Mouse (Mus musculus) CH12.LX (cell line): ENCODE data around the gene Tanc1. TPM values are rescaled to one million over a fixed set of nuclear protein-coding genes. Genes with fewer than 3 reads are reported as not detected.

Experiments used
- DNase-seq: peaks from one replicate; pipeline ENCODE4 v3.0.0-alpha.2; 2013; ENCODE audit errors: extremely low read depth
- H3K27ac ChIP-seq: 2 replicates; pipeline ENCODE4 v1.5.1; 2012; ENCODE audit warnings: low read depth, mild to moderate bottlenecking, control low read depth, moderate library complexity; ENCODE audit not compliant: insufficient read depth
- H3K27me3 ChIP-seq: replicated peaks from 2 replicates; pipeline ENCODE3; 2012; ENCODE audit warnings: inconsistent platforms
- H3K36me3 ChIP-seq, 2 experiments: replicated peaks in 1 of 2; 2 replicates each; pipeline versions ENCODE3 to v1.6.1; 2012; ENCODE audit warnings: inconsistent platforms in 1 of 2, low read length in 1 of 2, mild to moderate bottlenecking in 1 of 2, mixed read lengths in 1 of 2, moderate library complexity in 1 of 2; ENCODE audit not compliant: control insufficient read depth in 1 of 2, insufficient read depth in 1 of 2
- H3K4me1 ChIP-seq, 2 experiments: 2 replicates each; pipeline ENCODE4 v1.6.1; 2012; ENCODE audit warnings: inconsistent platforms in 1 of 2, moderate library complexity in 1 of 2; ENCODE audit not compliant: insufficient read depth in 2 of 2, control insufficient read depth in 1 of 2
- H3K4me2 ChIP-seq: 2 replicates; pipeline ENCODE4 v1.6.1; 2012; ENCODE audit warnings: low read depth, mild to moderate bottlenecking, control low read depth; ENCODE audit not compliant: poor library complexity, insufficient read depth, severe bottlenecking
- H3K4me3 ChIP-seq, 3 experiments: fragments of 150-350 bp in 1 of 3; sonication (generic) in 1 of 3; replicated peaks in 1 of 3; 2 replicates each; pipeline versions ENCODE3 to v1.5.1; 2011 to 2012; ENCODE audit warnings: low read depth in 2 of 3, low read length in 2 of 3, mild to moderate bottlenecking in 2 of 3, moderate library complexity in 2 of 3, control low read depth in 1 of 3, improper control_type of control experiment in 1 of 3, inconsistent platforms in 1 of 3, mixed read lengths in 1 of 3; ENCODE audit not compliant: poor library complexity in 1 of 3
- H3K79me2 ChIP-seq: replicated peaks from 2 replicates; pipeline ENCODE4 v1.6.1; 2012; ENCODE audit warnings: mild to moderate bottlenecking, moderate library complexity; ENCODE audit not compliant: control insufficient read depth, poor library complexity, insufficient read depth, severe bottlenecking; ENCODE audit errors: extremely low read depth
- H3K9ac ChIP-seq: 2 replicates; pipeline ENCODE4 v1.6.1; 2012; ENCODE audit warnings: low read depth, mild to moderate bottlenecking, control low read depth, moderate library complexity; ENCODE audit not compliant: insufficient read depth
- H3K9me3 ChIP-seq: replicated peaks from 2 replicates; pipeline ENCODE3; 2012; ENCODE audit warnings: low read length, inconsistent platforms, mixed read lengths
- CHD2 ChIP-seq: IDR thresholded peaks from 2 replicates; pipeline ENCODE4 v1.6.1; 2011; ENCODE audit warnings: low read length, improper control_type of control experiment
- E2F4 ChIP-seq: IDR thresholded peaks from 2 replicates; pipeline ENCODE4 v1.6.1; 2011; ENCODE audit warnings: low read depth, low read length, improper control_type of control experiment; ENCODE audit not compliant: insufficient replicate concordance
- EP300 ChIP-seq: IDR thresholded peaks from 2 replicates; pipeline ENCODE4 v1.6.1; 2011; ENCODE audit warnings: low read length, improper control_type of control experiment
- ETS1 ChIP-seq: conservative IDR thresholded peaks from 2 replicates; pipeline ENCODE4 v1.6.1; 2012; ENCODE audit warnings: low read depth, mild to moderate bottlenecking, inconsistent platforms, low read length, improper control_type of control experiment, moderate library complexity
- IRF4 ChIP-seq: IDR thresholded peaks from 2 replicates; pipeline ENCODE4 v1.6.1; 2014; ENCODE audit warnings: low read depth, mild to moderate bottlenecking, inconsistent platforms, low read length, improper control_type of control experiment
- JUN ChIP-seq: IDR thresholded peaks from 2 replicates; pipeline ENCODE4 v1.6.1; 2011; ENCODE audit warnings: low read depth, mild to moderate bottlenecking, low read length, improper control_type of control experiment, moderate library complexity; ENCODE audit not compliant: insufficient read depth
- JUND ChIP-seq: conservative IDR thresholded peaks from 2 replicates; pipeline ENCODE4 v1.6.1; 2011; ENCODE audit warnings: low read depth, low read length, improper control_type of control experiment
- KAT2A ChIP-seq: IDR thresholded peaks from 2 replicates; pipeline ENCODE4 v1.6.1; 2012; ENCODE audit warnings: low read length, improper control_type of control experiment, inconsistent platforms; ENCODE audit not compliant: insufficient replicate concordance
- MAFK ChIP-seq: IDR thresholded peaks from 2 replicates; pipeline ENCODE4 v1.6.1; 2011; ENCODE audit warnings: low read length, improper control_type of control experiment; ENCODE audit not compliant: insufficient replicate concordance
- MAZ ChIP-seq: IDR thresholded peaks from 2 replicates; pipeline ENCODE4 v1.6.1; 2012; ENCODE audit warnings: low read depth, mild to moderate bottlenecking, inconsistent platforms, low read length, improper control_type of control experiment, moderate library complexity
- MXI1 ChIP-seq: IDR thresholded peaks from 2 replicates; pipeline ENCODE4 v1.6.1; 2011; ENCODE audit warnings: mild to moderate bottlenecking, low read depth, low read length, improper control_type of control experiment
- NELFE ChIP-seq: IDR thresholded peaks from 2 replicates; pipeline ENCODE4 v1.6.1; 2011; ENCODE audit warnings: low read depth, low read length, improper control_type of control experiment
- POLR2AphosphoS2 ChIP-seq: IDR thresholded peaks from 2 replicates; pipeline ENCODE4 v1.6.1; 2011; ENCODE audit warnings: low read depth, low read length, improper control_type of control experiment
- RAD21 ChIP-seq: IDR thresholded peaks from 2 replicates; pipeline ENCODE4 v1.6.1; 2011; ENCODE audit warnings: low read depth, mild to moderate bottlenecking, low read length, improper control_type of control experiment, moderate library complexity
- TBP ChIP-seq: conservative IDR thresholded peaks from 2 replicates; pipeline ENCODE4 v1.6.1; 2011; ENCODE audit warnings: low read depth, low read length, improper control_type of control experiment
- TCF12 ChIP-seq: IDR thresholded peaks from 2 replicates; pipeline ENCODE4 v1.6.1; 2014; ENCODE audit warnings: low read depth, mild to moderate bottlenecking, inconsistent platforms, low read length, improper control_type of control experiment
- UBTF ChIP-seq: IDR thresholded peaks from 2 replicates; pipeline ENCODE4 v1.6.1; 2012; ENCODE audit warnings: low read depth, mild to moderate bottlenecking, inconsistent platforms, low read length, improper control_type of control experiment, moderate library complexity
- USF1 ChIP-seq: IDR thresholded peaks from 2 replicates; pipeline ENCODE4 v1.6.1; 2014; ENCODE audit warnings: low read depth, mild to moderate bottlenecking, inconsistent platforms, low read length, improper control_type of control experiment
- ZC3H11A ChIP-seq: IDR thresholded peaks from 2 replicates; pipeline ENCODE4 v1.6.1; 2012; ENCODE audit warnings: low read depth, mild to moderate bottlenecking, inconsistent platforms, low read length, improper control_type of control experiment
- ZKSCAN1 ChIP-seq: IDR thresholded peaks from 2 replicates; pipeline ENCODE4 v1.6.1; 2012; ENCODE audit warnings: low read depth, inconsistent platforms, low read length, improper control_type of control experiment, borderline replicate concordance
- ZMIZ1 ChIP-seq: IDR thresholded peaks from 2 replicates; pipeline ENCODE4 v1.6.1; 2012; ENCODE audit warnings: low read depth, mild to moderate bottlenecking, inconsistent platforms, low read length, improper control_type of control experiment
- dilution Hi-C: fragments of 300-500 bp; cut with MboI; formaldehyde crosslinking; loops from 2 replicates; pipeline ENCODE4 v1.14.3; 2020; ENCODE audit warnings: low sequenced_read_pairs; ENCODE audit not compliant: extremely low pct_unique_long_range_greater_than_20kb, extremely low pct_ligation_motif_present
- in situ Hi-C: fragments of 300-500 bp; cut with MboI; formaldehyde crosslinking; loops from 3 replicates; pipeline ENCODE4 v1.14.3; 2019; ENCODE audit warnings: low sequenced_read_pairs, low pct_ligation_motif_present, low pct_unique_long_range_greater_than_20kb, mixed read lengths
- polyA plus RNA-seq: library from polyadenylated mRNA; unstranded; fragments of >175 nt; gene quantifications from 2 replicates; pipeline ENCODE4 v1.2.1, GENCODE M21; 2012; ENCODE audit warnings: low read depth; ENCODE audit not compliant: insufficient read length
- total RNA-seq, 2 experiments: library from RNA; depleted of rRNA; stranded (reverse); fragments of 300-350 nt in 1 of 2; fragments of >200 nt in 1 of 2; gene quantifications; 2 replicates each; pipeline ENCODE4 v1.2.3; 2012 to 2014

The Tanc1 gene
- 0.08 TPM in 1 of 2 replicates, not detected in the other for total RNA-seq (2012; rRNA removed)
- total RNA-seq (2014; rRNA removed): 0.08 TPM in 1 of 2 replicates, not detected in the other
- 0.21 and 0.26 TPM in 2 replicates for polyA plus RNA-seq

DNA sequence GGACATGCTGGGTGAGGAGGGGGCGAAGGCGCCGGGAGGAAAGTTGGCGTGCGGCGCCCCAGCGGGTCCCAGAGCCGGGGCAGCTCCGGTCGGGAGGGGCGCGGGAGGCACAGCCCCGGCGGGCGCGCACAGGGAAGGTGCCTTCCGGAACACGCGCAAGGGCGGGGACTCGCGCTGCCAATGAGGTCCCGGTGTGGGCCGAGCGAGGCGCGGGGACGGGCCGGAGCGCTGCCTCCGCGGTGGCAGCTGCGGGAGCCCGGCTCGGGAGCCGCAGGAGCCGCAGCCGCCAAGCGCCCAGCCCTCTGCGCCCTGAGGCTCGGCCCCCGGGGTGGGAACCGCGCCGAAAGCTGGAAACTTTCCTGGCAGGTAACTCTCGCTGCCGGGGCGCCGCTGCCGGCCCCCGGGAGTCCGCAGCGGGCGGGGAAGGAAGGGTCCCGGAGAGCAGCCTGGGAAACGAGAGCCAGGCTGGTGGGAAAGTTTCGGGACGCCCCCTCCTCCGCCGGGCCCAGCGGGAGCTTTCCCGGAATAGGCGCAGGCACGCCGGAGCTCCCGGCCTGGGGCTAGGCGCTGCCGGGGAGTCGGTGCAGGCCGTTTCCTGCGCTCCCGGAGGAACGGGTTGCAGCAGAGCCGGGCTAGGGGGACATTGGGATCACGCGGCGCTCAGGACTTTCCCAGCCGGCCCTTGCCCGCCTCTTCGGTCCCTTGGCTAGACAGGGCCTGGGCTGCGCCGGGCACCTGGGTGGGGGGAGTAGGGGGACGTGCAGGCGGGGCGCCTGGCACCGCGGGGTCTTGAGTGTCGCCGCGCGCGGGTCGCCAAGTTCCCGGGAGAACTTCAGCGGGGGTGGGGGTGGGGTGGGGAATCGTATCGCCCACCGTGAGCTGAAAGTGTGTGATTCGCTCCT is at the start of gene Tanc1:
TSS of gene Tanc1 (plus strand) at position 212 of the 902 bp plus-strand sequence.
- H3K4me3 ChIP-seq: no peak within 1 kb of the TSS
- no peak for DNase-seq
- dilution Hi-C loops: no loop called here

DNA sequence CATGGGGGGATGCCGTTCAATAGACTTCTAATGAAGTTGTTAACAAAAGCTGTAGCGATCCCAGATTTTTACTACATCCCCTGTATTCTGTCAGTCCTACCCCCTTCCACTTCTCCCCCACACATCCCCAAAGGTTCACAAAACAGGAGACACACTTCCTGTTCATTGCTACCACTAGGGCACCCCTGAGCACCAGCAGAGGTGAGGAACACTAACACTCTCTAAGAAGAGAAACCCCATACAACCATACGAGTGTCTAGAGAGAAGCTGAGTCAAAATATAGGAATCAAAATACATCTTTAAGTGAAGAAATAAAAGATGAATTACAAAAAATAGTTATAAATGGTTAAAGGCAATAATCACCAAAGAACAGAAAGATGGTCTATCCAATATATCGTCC is 49.6 kb upstream of the Tanc1 start:
- Histone ChIP-seq H3K4me3 (no peak overlapping the region), H3K4me2 (no peak overlapping the region), H3K4me1 (no peaks in the 10 kb centered on the region), H3K36me3 (no peaks in the 10 kb centered on the region), H3K27me3 (no peaks in the 10 kb centered on the region), H3K27ac (no peak overlapping the region), H3K9ac (no peak overlapping the region), H3K79me2 (no peaks in the 10 kb centered on the region), H3K9me3 (peaks cover 2% of the 10 kb centered on the region)
- TF ChIP-seq ZMIZ1: no peak
- no peak for TF ChIP-seq TBP
- no peak for TF ChIP-seq RAD21
- no peak for TF ChIP-seq NELFE
- no peak for TF ChIP-seq TCF12
- TF ChIP-seq UBTF: no peak
- TF ChIP-seq USF1: no peak
- TF ChIP-seq MXI1: no peak
- no peak for TF ChIP-seq KAT2A
- TF ChIP-seq ETS1: no peak
- no peak for TF ChIP-seq E2F4
- TF ChIP-seq MAFK: no peak
- TF ChIP-seq POLR2AphosphoS2: no peak
- TF ChIP-seq ZC3H11A: no peak
- TF ChIP-seq EP300: no peak
- TF ChIP-seq JUN: no peak
- TF ChIP-seq MAZ: no peak
- no peak for TF ChIP-seq CHD2
- no peak for TF ChIP-seq JUND
- no peak for TF ChIP-seq ZKSCAN1
- no peak for DNase-seq
- in situ Hi-C loops: no loop called here
- dilution Hi-C loops: no loop called here

More for the DNA sequence above, at the start of gene Tanc1:
- H3K4me2 ChIP-seq: no peak within 1 kb of the TSS
- H3K27me3 ChIP-seq: no peaks in the 10 kb centered on the region
- peaks cover 3 to 9% of the 10 kb centered on the region in 2 experiments; a peak in 3 of 4 replicates for H3K4me1 ChIP-seq
- no peaks in the 10 kb centered on the region for H3K79me2 ChIP-seq
- in situ Hi-C loops: no loop called here
- TF ChIP-seq IRF4 (no peak), ZC3H11A (no peak)
- peaks cover 9% of the 10 kb centered on the region for H3K9me3 ChIP-seq
- H3K36me3 ChIP-seq: no peaks in the 10 kb centered on the region
- H3K27ac ChIP-seq: no peak within 1 kb of the TSS
- no peak within 1 kb of the TSS for H3K9ac ChIP-seq
